Mouse (Mus musculus) E14TG2a.4 (cell line): Measurements from ENCODE around the gene Arf6.

Source experiments
- CTCF ChIP-seq: conservative IDR thresholded peaks from 2 replicates; pipeline ENCODE4 v1.5.1; 2014; ENCODE audit warnings: low read length
- NANOG ChIP-seq: IDR thresholded peaks from 2 replicates; pipeline ENCODE4 v1.6.1; 2014; ENCODE audit warnings: borderline replicate concordance, low read length, mixed read lengths

- no peak for TF ChIP-seq CTCF
- no peak for TF ChIP-seq NANOG
Observed at GRCm38 (mm10) chr12:69357300-69357646, 14.7 kb upstream of the Arf6 start.
